Mouse (Mus musculus): ENCODE results near the gene Ikzf3.

The Ikzf3 gene

DNA sequence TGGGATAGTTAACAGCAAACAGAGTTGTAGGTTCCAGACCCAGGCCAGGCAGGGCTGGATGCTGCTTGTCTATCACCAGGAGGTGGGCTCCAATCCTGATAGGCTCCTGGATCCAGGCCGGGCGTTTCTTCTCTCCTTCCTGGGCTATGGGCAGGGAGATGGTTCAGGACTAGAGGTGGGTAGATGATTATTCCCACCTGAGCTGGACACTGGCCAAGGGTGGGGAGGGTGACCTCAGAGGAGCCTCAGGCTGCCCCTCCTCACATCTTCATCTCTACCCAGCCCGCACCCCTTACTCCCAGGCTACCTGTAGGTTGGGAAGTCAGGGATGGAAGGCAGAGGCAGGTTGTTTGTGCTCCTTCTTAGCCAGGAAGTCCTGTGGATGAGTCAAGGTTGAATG lies 96.4 kb downstream of the Ikzf3 start:
- no peak for DNase-seq (ENCODE audit: low read depth in 2 of 2, low spot score in 2 of 2)

- DNase-seq (ENCODE audit: low read depth in 2 of 2, low spot score in 2 of 2), result no peak
Observed at GRCm38 (mm10) chr11:98448191-98448790, 97.5 kb downstream of the Ikzf3 start.

GRCm38 (mm10) chr11:98447475-98447834 lies 98.4 kb downstream of the Ikzf3 start:
- no peak for DNase-seq (ENCODE audit: low read depth in 2 of 2, low spot score in 2 of 2)

GRCm38 (mm10) chr11:98446562-98447474 lies 99.0 kb downstream of the Ikzf3 start:
- DNase-seq (ENCODE audit: low read depth in 2 of 2, low spot score in 2 of 2), result no peak

DNA sequence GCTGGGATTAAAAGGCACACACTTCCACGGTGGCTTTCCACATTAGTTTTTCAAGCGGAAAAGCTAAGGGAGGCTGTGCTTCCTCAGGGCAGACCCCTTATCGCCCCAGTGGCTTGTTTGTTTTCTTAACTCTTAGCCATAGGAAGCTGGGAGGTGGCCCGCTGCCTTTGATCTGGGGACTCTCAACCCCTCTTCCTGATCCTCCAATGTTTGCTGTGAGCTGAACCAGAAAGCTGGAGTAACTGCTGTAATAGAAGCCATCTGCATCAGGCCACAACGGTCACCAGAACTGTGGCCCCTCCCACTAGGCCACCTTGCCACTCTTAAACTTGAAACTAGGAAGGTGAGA lies 99.6 kb downstream of the Ikzf3 start, which contains the start of gene Grb7:
Gene Grb7, plus strand, starts transcription at position 182 of the 349 bp plus-strand sequence.
- no peak for DNase-seq (ENCODE audit: low read depth in 2 of 2, low spot score in 2 of 2)

GRCm38 (mm10) chr11:98445679-98446078 lies 100.2 kb downstream of the Ikzf3 start:
- DNase-seq (ENCODE audit: low read depth in 2 of 2, low spot score in 2 of 2), result no peak

DNA sequence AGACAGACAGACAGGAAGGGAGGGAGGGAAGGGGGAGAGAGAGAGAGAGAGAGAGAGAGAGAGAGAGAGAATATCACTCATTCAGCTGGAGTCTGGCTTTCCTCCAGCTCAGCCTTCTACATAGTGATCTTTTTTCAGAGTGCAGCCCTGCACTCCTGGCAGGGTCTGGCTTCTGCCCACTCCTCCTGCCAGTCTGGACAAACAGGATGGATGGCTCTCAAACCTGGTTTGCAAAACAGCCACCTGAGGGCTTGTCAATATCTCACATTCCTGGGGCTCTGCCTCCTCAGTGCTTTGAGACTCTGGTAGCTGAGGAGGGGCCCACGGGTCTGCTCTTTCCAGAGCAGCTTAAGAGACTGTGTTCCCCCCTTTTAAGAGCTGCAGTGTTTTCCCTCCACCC lies 100.6 kb downstream of the Ikzf3 start:
- DNase-seq (ENCODE audit: low read depth in 2 of 2, low spot score in 2 of 2), result no peak

DNA sequence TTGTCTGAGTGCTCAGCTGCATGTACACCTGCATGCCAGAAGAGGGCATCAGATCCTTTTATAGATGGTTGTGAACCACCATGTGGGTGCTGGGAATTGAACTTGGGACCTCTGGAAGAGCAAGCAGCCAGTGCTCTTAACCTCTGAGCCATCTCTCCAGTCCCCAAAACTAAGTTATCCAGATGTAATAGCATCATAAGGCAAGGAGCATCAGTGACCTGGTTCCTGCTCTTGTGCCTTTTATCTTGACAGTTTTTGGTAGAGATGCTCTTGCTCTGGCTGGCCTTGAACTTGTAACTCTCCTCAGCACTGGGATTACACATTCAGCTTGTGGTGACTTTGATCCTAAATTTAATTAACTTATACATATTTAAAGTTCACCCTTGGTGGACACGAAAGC lies 102.1 kb downstream of the Ikzf3 start:
- DNase-seq (ENCODE audit: low read depth in 2 of 2, low spot score in 2 of 2), result no peak

- peak; percentile 97 to 98 for DNase-seq (ENCODE audit: low read depth in 2 of 2, low spot score in 2 of 2)
Observed at GRCm38 (mm10) chr11:98438331-98439158, 107.3 kb downstream of the Ikzf3 start, which contains the start of gene Mien1. Gene Mien1 (minus strand): TSS chr11:98438991.

GRCm38 (mm10) chr11:98437441-98437840 lies 108.4 kb downstream of the Ikzf3 start:
- no peak for DNase-seq (ENCODE audit: low read depth in 2 of 2, low spot score in 2 of 2)

DNA sequence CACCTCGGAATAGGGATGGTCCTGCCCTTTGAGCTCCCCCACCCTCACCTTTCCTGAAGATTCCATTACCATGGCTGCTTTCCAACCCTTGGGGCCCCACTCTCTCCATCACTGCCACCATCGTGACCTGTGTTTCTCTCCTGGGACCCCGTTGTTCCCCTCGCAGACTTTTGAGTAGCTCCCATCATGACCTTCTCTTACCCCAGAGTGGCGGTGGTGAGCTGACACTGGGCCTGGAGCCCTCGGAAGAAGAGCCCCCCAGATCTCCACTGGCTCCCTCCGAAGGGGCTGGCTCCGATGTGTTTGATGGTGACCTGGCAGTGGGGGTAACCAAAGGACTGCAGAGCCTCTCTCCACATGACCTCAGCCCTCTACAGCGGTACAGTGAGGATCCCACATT lies 110.1 kb downstream of the Ikzf3 start:
- no peak for DNase-seq (ENCODE audit: low read depth in 2 of 2, low spot score in 2 of 2)

DNA sequence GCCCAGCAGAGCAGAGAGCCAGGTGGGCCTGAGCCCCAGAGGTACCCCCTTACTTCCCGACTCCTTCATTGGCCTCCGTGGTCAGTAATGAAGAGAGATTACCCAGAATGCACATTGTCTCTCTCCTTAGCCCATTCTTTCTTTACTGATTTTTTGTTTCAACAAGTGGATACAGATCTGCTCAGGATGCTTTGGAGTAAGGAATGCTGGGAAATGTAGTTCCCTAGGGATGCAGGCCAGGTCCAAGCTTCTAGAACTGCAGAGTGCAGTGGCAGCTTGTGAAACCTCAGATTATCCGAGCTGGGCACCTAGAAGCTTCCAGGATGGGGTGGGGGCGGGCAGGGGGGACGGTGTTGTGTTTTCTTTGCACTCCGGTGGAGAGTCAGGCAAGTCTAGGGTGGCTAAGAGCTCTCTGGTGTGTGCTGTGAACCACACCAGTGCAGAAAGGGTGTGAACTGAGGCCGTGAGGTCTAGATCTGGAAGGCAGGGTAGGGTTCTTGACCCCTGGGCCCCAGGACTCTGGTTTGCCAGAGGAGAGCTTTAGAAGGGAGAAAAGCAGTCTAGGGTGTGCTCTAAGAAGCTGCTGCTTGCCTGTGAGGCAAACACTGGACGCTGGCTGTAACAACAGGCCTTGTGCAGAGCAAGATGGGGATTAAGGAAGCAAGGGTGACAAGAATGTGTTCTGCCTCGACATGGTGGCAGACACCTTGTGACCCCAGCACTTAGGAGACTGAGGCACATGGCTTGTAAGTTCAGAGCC lies 113.9 kb downstream of the Ikzf3 start:
- DNase-seq (ENCODE audit: low read depth in 2 of 2, low spot score in 2 of 2), result no peak

DNA sequence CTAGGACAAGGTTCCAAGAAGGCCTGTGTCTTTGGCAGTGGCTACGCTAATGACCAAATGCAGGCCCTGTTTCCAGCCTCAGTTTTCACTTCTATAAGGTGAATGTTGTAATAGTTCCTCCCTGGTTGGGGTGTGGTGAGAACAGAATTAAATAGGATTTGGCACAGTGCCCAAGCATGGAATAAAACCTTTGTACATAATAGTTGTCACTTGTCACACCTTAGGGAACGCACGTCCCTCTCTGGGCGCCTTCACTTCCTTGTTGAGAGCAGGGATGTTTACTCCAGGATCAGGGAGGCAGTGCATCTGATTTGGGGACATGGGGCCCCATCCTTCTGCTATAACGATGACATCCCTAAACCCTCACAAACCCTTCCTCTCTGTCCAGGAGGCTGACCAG lies 117.4 kb downstream of the Ikzf3 start:
- no peak for DNase-seq (ENCODE audit: low read depth in 2 of 2, low spot score in 2 of 2)

DNA sequence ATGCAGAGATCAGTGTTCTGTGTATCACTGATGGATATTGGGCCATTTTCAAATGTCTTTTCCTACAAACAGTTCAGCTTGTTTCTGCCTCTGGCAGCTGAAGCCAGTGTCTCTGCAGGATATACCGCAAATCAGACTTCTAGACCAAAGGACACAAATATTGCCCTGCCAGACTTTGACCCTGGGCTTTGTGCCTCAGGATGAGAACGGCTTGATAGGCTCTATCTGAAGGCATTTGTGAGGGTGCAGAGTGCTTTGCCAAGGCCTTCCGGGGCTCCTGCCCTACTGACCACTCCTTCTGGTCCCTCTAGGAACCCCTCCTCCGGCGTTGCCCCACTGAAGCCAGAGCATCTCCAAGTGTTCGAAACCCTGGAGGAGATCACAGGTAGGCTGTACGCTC lies 119.2 kb downstream of the Ikzf3 start:
- no peak for DNase-seq (ENCODE audit: low read depth in 2 of 2, low spot score in 2 of 2)

GRCm38 (mm10) chr11:98418939-98419547 lies 126.8 kb downstream of the Ikzf3 start:
- DNase-seq (ENCODE audit: low read depth in 2 of 2, low spot score in 2 of 2), result no peak

- DNase-seq (ENCODE audit: low read depth in 2 of 2, low spot score in 2 of 2), result no peak
Observed at GRCm38 (mm10) chr11:98418273-98418672, 127.6 kb downstream of the Ikzf3 start.

DNA sequence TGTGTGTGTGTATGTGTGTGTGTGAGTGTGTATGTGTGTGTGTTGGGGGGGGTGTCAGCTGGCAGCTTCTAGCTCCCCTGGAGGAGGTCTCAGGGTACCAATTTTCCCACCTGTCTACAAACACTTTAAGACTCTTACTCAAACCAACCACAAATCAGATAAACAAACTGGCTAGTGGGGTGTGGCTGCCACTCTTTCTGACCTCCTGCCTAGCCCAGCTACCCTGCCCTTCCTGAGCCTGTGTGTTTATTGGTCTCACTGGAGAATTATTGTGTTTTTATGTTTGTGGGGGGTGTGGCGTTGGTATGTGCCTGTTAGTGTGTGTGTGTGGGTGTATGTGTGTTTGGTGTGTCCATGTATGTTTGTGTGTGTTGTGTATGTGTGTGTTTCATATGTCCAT lies 128.8 kb downstream of the Ikzf3 start:
- DNase-seq (ENCODE audit: low read depth in 2 of 2, low spot score in 2 of 2), result no peak

Measured in CD8-positive naive resting alpha-beta T cell, adult 2 months (primary cell).